Mouse (Mus musculus): ENCODE measurements around the gene Gga1.

DNA sequence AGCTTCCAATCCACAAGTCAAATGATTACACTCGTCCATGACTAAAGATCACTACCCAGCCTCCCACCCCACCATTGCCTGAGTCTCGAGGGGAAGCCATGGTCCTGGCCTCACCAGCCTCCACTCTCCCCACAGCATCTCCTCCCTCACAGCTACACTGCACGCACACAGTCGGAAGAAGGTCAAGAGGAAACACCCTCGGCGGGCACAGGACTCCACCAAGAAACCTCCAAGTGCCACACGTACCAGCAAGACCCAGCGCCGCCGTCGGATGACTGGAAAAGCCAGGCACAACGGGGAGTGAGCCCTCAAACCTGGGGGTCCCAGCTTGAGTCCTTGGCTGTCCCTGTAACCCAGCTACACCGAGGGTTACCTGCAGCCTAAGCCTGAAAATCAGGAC, 63.3 kb downstream of the Gga1 start:
- TF ChIP-seq CTCF (IDR thresholded peaks at IDR 0.05; ENCODE audit: control insufficient read depth, insufficient read depth, insufficient read length) (no peak), MAX (IDR thresholded peaks at IDR 0.05) (no peak), FOSL1 (IDR thresholded peaks at IDR 0.05; ENCODE audit: insufficient read depth, low read length, poor library complexity, severe bottlenecking) (no peak), MYOG (IDR thresholded peaks at IDR 0.05; ENCODE audit: control insufficient read depth, extremely low read depth, insufficient read length) (no peak), USF1 (IDR thresholded peaks at IDR 0.05; ENCODE audit: low read depth) (no peak), CEBPB (IDR thresholded peaks at IDR 0.05; ENCODE audit: low read depth) (no peak)

Data from C2C12 (cell line).